Mouse (Mus musculus): Measurements from ENCODE around the gene Prtn3.

- TF ChIP-seq POLR2A (IDR thresholded peaks at IDR 0.05; ENCODE audit: borderline replicate concordance, low read depth, low read length) (no peak), CTCF (IDR thresholded peaks at IDR 0.05; ENCODE audit: low read depth, low read length) (no peak)
Observed at GRCm38 (mm10) chr10:79857452-79857811, 16.8 kb upstream of the Prtn3 start.
